Mouse (Mus musculus): ENCODE results near the gene Afdn.
"Not testable (repeated sequence)": the region's sequence is repeated elsewhere in the genome, so short reads cannot be mapped to it uniquely, and the experiment has no call there.

Afdn gene

GRCm38 (mm10) chr17:13738916-13739315, 21.4 kb upstream of the Afdn start:
- no peak for DNase-seq (ENCODE audit: low read depth, low spot score)

GRCm38 (mm10) chr17:13739981-13740380, 20.4 kb upstream of the Afdn start:
- DNase-seq (ENCODE audit: low read depth, low spot score), result no peak

DNA sequence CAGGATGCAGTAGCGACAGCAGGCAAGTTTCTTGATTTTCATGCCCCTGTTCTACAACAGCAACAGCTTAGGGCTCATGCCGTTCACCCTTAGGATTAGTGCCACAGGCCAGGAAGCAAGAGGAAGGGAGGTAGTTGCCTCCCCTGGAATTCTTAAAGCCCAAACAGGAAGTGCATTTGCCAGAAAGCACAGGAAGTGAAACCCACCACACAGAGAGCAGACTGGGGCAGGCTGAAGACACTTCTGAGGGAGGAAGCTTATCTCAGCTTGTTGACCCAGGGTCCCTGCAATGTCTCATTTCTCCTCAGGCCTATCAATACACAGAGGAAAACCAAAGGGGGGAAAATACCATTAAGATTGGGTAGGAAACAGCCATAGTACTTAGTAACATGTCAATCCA, 19.5 kb upstream of the Afdn start:
- DNase-seq (ENCODE audit: low read depth, low spot score), result no peak

DNA sequence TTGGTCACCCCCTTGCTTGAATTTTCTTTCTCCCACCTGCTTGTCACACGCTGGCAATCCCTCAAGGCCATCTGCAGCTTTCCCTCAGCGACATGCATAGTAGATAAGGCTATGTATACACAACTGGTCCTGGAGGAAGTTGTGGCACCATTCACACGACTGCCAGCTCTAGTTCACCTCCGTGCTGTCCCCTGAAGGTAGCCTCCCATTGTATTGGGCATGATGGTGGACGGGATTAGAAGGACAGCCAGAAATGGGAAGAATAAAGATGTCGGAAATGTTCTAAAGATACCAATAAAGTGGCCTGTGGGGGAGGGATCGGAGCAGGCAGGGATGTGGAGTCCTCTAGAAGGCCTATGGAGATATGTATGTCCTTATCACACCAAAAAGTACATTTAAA, 18.7 kb upstream of the Afdn start:
- no peak for DNase-seq (ENCODE audit: low read depth, low spot score)

DNA sequence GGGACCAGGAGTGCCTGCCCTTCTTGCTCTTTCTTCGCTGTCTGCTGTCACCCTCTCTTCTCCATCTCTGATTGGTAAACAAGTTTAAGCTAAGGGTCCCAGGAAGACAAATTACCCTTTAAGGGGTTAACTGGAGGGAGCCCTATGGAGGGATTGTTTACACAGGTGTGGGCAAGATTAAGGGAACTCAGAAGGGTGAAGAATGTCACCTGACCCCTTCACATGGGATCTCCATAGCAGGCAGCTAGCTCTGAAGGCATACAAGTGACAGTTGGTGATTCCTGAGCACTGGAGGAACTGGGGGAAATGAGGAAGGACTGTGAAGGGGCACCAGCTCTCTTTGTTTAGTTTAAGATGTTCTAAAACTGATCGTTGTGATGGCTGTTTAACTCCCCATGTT, 18.0 kb upstream of the Afdn start:
- DNase-seq (ENCODE audit: low read depth, low spot score), result no peak

- DNase-seq (ENCODE audit: low read depth, low spot score), result no peak
Measured at GRCm38 (mm10) chr17:13742941-13743708, 17.2 kb upstream of the Afdn start.

DNA sequence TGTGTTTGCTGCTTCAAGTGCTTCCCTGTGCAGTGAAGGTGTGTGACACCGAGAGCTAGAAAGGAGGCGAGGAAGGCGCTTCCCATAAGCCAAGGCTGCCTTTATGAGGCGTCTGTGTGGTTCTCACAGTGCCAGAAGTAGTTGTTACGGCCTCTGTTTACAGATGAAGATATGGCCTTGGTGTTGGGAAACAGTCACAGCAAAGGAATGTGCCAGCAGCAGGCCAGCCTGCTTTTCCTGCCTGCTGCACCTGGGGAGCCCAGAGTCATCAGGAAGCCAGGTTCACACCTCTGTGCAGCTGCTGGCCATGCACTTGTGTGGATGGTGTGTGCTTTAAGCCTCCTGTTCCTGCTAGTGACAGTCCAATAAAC, 16.6 kb upstream of the Afdn start:
- DNase-seq (ENCODE audit: low read depth, low spot score), result peak; percentile 31

GRCm38 (mm10) chr17:13744219-13744618, 16.1 kb upstream of the Afdn start:
- no peak for DNase-seq (ENCODE audit: low read depth, low spot score)

GRCm38 (mm10) chr17:13744824-13745223, 15.5 kb upstream of the Afdn start:
- DNase-seq (ENCODE audit: low read depth, low spot score), result no peak

- peak; percentile 33 for DNase-seq (ENCODE audit: low read depth, low spot score)
Measured at GRCm38 (mm10) chr17:13745373-13745772, 15.0 kb upstream of the Afdn start.

- DNase-seq (ENCODE audit: low read depth, low spot score), result no peak
Measured at GRCm38 (mm10) chr17:13746330-13746729, 14.0 kb upstream of the Afdn start.

DNA sequence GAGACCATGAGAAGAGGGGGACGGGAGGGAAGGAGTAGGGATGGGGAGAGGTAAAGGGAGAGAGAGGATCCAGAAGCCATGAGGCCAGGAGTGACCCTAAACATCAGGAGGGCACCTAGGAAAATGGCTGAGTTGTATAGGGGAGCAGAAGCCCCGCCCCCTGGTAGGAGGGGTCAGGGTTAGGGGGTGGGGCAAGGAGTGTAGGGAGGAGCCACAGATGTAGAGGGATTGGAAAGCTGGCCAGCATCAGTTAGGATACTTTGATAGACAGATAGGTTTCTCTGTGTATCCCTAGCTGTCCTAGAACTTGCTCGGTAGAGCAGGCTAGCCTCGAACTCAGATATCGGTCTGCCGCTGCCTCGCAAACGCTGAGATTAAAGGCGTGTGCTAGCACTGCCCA, 12.7 kb upstream of the Afdn start:
- DNase-seq (ENCODE audit: low read depth, low spot score), result peak; percentile 63

GRCm38 (mm10) chr17:13749027-13749426, 11.3 kb upstream of the Afdn start:
- DNase-seq (ENCODE audit: low read depth, low spot score), result no peak

- DNase-seq (ENCODE audit: low read depth, low spot score), result no peak
Measured at GRCm38 (mm10) chr17:13753918-13754317, 6.4 kb upstream of the Afdn start.

- DNase-seq (ENCODE audit: low read depth, low spot score), result no peak
Measured at GRCm38 (mm10) chr17:13754940-13755339, 5.4 kb upstream of the Afdn start.

DNA sequence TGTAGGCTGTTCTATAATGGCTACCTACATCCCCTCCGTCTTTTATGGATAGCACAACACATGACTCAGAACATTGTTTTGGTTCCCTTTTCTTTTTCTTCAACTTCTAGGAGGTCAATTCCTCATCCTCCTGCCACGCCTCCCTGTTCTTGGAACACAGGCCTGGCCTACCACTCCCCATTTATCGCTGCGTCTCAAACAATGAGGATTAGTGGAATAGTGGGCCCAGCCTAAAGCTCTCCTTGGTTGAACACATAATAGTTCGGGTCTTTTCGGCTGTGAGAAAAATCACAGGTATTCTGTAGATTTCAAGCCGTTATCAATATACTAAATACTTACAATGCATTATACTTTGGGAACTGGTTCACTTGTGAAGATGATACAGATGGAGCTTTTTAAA, 1.8 kb upstream of the Afdn start:
- peak; percentile 57 for DNase-seq (ENCODE audit: low read depth, low spot score)

DNA sequence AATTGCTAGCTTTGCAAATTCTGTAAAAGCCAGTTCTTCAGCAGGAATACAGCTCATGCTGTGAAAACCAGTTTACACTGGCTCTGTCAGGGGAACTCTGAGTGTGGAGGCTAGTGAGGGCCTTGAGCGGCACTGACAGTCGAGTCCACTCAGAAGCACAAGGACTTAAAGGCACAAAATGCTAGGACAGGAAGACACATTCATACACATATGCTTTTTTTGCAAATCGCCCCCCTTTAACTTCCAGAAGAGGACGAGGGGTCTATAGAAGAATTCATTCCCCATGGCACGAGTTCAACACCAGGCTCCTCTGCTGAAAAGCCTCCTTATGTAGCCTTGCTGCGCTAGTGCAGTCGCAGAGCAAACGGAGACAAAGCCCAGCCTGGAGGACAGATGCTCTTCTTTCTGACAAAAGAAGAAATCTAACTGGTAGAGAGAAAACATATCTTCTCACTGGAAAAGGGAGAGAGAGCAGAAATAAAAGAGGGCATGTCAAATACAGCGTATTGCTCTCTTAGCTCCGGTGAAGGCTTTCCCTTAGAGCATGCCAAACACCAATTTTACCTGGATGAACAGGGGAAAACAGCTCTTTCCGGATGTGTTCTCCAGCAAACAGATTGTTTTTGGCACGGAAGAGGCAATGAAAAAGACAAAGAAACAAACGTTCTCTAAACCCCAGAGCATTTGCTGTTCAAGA, 1.0 kb upstream of the Afdn start:
- peak; percentile 69 for DNase-seq (ENCODE audit: low read depth, low spot score)

DNA sequence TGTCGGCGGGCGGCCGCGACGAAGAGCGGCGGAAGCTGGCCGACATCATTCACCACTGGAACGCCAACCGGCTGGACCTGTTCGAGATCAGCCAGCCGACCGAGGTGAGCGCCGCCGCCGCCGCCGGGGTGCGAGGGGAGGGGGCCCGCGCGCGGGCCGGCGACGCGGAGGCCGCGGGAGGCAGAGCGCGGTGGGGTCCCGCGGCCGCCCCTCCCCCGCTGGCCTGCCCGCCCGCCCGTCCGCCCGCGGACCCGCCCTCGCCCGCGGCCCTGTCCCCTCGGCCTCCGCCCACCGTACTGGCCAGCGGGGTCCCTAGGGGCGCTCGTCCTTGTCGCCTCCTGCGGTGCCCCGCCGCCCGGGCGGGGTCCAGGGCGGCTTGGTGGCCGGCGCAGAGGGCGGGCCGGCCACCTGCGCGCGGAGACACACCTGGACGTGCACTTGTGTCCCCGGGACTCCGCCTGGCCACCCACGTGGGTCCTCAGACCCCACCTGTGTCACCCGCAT, 388 bp downstream of the Afdn start:
- no peak for DNase-seq (ENCODE audit: low read depth, low spot score)

DNA sequence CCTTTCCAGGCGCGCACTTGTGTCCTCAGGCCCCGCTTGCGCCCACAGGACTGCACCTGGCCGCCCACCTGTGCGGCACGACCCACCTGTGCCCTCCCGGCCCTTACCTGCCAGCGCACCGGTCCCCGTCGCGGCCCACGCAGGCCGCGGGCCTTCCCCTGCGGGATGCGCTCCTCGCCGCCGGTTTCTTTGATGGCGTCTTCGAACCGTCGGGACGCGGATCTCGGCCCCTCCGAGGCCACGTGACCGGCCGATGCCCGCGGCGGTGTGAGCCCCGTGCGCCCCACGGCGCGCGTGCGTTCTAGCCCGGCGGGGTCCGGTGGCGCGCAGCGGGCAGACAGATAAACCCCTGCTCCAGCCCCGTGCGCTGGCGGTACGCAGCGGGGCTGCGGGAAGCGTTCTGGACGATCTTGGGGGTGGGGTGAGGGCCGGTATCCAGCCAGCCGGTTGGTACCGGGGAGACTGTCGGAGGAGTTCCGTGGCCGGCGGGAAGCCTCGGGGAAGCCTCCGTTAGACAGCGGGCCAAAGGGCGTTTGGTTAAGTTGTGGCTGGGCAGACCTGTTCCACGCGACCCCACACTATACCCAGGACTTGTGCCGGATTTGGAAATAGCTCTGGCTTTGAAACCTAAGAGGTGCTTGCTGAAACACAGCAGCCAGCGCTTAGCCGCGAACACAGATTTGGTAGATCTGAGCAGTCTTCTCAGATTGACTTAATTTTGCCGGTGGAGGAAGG, 1.0 kb downstream of the Afdn start, which contains the start of gene Tcte2:
Gene Tcte2 (minus strand): TSS at position 647 of the 735 bp plus-strand sequence.
- peak; percentile 60 for DNase-seq (ENCODE audit: low read depth, low spot score)

DNA sequence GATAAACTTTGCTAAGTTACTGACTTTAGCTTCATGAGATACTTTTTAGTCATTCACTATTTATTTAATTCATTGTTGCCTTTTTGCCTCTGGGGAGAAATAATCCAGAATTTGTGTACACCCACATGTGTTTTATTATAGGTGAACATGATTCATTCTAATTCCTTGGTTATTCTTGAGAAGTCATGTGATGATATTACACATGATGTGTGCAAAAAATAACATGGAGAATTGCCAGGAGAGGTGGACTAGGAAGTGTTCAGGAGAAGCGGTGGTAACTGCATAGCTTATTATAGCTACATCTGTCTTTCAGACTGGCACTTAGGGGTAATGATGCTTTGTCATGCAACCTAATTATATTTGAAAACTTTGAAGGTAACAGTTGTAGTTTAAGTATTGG, 3.5 kb downstream of the Afdn start:
- no peak for DNase-seq (ENCODE audit: low read depth, low spot score)

DNA sequence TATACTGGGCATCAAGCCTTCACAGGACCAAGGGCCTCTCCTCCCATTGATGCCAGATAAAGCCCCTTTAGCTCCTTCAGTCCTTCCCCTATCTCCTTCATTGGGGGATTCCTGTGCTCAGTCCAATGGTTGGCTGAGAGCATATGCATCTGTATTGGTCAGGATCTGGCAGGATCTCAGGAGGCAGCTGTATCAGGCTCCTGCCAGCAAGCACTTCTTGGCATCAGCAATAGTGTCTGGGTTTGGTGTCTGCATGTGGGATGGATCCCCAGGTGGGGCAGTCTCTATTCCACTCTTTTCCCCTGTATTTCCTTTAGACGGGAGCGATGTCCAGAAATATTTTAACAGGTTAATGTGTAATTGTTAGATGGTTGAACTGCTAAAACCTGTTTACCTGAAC, 4.6 kb downstream of the Afdn start:
- DNase-seq (ENCODE audit: low read depth, low spot score), result not testable (repeated sequence)

DNA sequence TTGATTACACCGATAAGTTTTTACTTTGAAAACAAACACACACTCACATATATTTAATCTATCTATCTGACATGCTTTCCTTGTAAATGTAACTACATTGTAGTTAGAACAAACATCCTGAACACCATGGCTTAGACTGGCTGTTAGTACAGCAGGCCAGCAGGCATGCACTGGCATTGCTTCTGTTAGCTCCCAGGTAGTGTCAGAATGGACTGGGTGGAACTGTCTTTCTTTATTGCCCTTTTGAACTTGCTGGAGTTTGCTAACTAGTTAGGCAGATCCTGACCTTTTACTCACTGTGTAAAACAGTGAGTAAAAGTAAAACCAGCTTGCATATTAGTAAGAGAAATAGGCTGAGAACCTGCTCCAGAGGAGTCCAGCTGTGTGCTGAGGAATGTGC, 8.2 kb downstream of the Afdn start:
- no peak for DNase-seq (ENCODE audit: low read depth, low spot score)

All from R1 (cell line).